Mouse (Mus musculus): ENCODE data around the gene Tmprss13. TPM values are rescaled to one million over a fixed set of nuclear protein-coding genes. Genes with fewer than 3 reads are reported as not detected.

Tmprss13 gene
- polyA plus RNA-seq, 1 experiment from 2014 or later, result 0.07 TPM

DNA sequence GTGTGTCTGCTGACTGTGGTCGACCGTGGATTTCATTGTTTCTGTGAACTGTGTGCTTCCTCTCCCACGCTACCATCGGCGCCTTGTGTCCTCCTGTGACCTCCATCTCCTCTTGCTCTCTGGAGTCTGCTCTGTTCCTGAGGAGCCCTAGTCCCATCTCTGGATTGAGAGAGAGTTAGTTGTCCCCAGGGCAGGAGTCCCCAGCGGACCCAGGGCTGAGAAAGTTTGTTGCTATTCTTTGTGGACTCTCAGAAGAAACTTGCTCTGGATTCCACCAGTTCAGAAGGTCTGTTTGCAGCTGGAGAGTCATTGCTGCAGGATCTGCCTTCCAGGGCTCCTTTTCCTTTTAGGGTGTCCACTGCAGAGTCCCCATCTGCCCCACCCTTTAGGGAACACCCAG lies 76.3 kb downstream of the Tmprss13 start:
- WGBS, result 93% methylated on average over 6 of the region's 6 CpGs
- DNase-seq (no peak), ATAC-seq (ENCODE audit: low FRiP score, low TSS enrichment) (no peak)
- H3K4me3 ChIP-seq (replicated peaks; ENCODE audit: low read depth, low read length), result no peak overlapping the region
- no peak overlapping the region for H3K4me2 ChIP-seq (ENCODE audit: low read length)
- H3K9me3 ChIP-seq (ENCODE audit: control insufficient read depth, low read length), result no peaks in the 10 kb centered on the region
- H3K4me1 ChIP-seq (ENCODE audit: control insufficient read depth, insufficient read depth, low read length), result no peaks in the 10 kb centered on the region
- H3K36me3 ChIP-seq (ENCODE audit: control insufficient read depth, insufficient read depth, low read length), result peaks cover 59% of the 10 kb centered on the region
- H3K27me3 ChIP-seq (ENCODE audit: control insufficient read depth, insufficient read depth, low read length), result no peaks in the 10 kb centered on the region
- no peak overlapping the region for H3K27ac ChIP-seq (replicated peaks; ENCODE audit: low read depth, low read length)
- H3K9ac ChIP-seq (replicated peaks; ENCODE audit: low read length), result no peak overlapping the region

- ATAC-seq (ENCODE audit: low FRiP score, low TSS enrichment) (no peak), DNase-seq (no peak)
- Histone ChIP-seq H3K4me1 (ENCODE audit: control insufficient read depth, insufficient read depth, low read length) (no peaks in the 10 kb centered on the region), H3K36me3 (ENCODE audit: control insufficient read depth, insufficient read depth, low read length) (peaks cover 53% of the 10 kb centered on the region), H3K27ac (replicated peaks; ENCODE audit: low read depth, low read length) (no peak overlapping the region), H3K4me3 (replicated peaks; ENCODE audit: low read depth, low read length) (no peak overlapping the region), H3K9ac (replicated peaks; ENCODE audit: low read length) (no peak overlapping the region), H3K27me3 (ENCODE audit: control insufficient read depth, insufficient read depth, low read length) (no peaks in the 10 kb centered on the region), H3K9me3 (ENCODE audit: control insufficient read depth, low read length) (no peaks in the 10 kb centered on the region), H3K4me2 (ENCODE audit: low read length) (no peak overlapping the region)
- 66% methylated on average over 3 of the region's 3 CpGs for WGBS
Measured at GRCm38 (mm10) chr9:45395796-45396195, 76.9 kb downstream of the Tmprss13 start.

Other genes starting within 250 kb of the Tmprss13 start
- gene Jaml, start 239.9 kb upstream of the Tmprss13 start, polyA plus RNA-seq (2014; fragmentation: Nextera tagmentation; extraction: Ambion mirVana), result 0.12 and 0.24 TPM in 2 replicates
- 6.6 and 8.1 TPM in 2 replicates for gene Scn2b, start 201.3 kb upstream of the Tmprss13 start, polyA plus RNA-seq (2014; fragmentation: Nextera tagmentation; extraction: Ambion mirVana)
- 0.05 TPM in 1 of 2 replicates, not detected in the other for gene Scn4b, start 180.7 kb upstream of the Tmprss13 start, polyA plus RNA-seq (2014; fragmentation: Nextera tagmentation; extraction: Ambion mirVana)
- not detected in 2 replicates for gene BC049352, start 137.1 kb upstream of the Tmprss13 start, polyA plus RNA-seq (2014; fragmentation: Nextera tagmentation; extraction: Ambion mirVana)
- gene Tmprss4, start 115.0 kb upstream of the Tmprss13 start, polyA plus RNA-seq (2014; fragmentation: Nextera tagmentation; extraction: Ambion mirVana), result not detected in 2 replicates
- gene Il10ra, start 50.0 kb upstream of the Tmprss13 start, polyA plus RNA-seq (2014; fragmentation: Nextera tagmentation; extraction: Ambion mirVana), result 0.34 and 0.67 TPM in 2 replicates
- 348 and 508 TPM in 2 replicates for gene Fxyd6, start 51.1 kb downstream of the Tmprss13 start, polyA plus RNA-seq (2014; fragmentation: Nextera tagmentation; extraction: Ambion mirVana)
- 8.0 and 14.1 TPM in 2 replicates for gene Fxyd2, start 80.6 kb downstream of the Tmprss13 start, polyA plus RNA-seq (2014; fragmentation: Nextera tagmentation; extraction: Ambion mirVana)
- 12.4 and 14.8 TPM in 2 replicates for gene Dscaml1, start 107.5 kb downstream of the Tmprss13 start, polyA plus RNA-seq (2014; fragmentation: Nextera tagmentation; extraction: Ambion mirVana)